Mouse (Mus musculus) liver, embryonic 16.5 days (tissue): ENCODE measurements around the gene Atad1. TPM values are rescaled to one million over a fixed set of nuclear protein-coding genes. Genes with fewer than 3 reads are reported as not detected.

Source experiments
- ATAC-seq: fragments of 200-750 bp; cut with Nextera tagmentation; 2 replicates; pipeline ENCODE4 v1.8.0; 2017; ENCODE audit warnings: low read depth, mild to moderate bottlenecking, moderate number of reproducible peaks, moderate library complexity
- H3K27ac ChIP-seq: fragments of 300-500 bp; sonication (generic); 2 replicates; pipeline ENCODE4 v1.5.1; 2014; ENCODE audit warnings: mild to moderate bottlenecking, low read length
- H3K27me3 ChIP-seq: fragments of 300-500 bp; sonication (generic); 2 replicates; pipeline ENCODE4 v1.6.1; 2014; ENCODE audit warnings: low read depth, low read length, mixed read lengths; ENCODE audit not compliant: control insufficient read depth, insufficient read depth
- H3K36me3 ChIP-seq: fragments of 300-500 bp; sonication (generic); 2 replicates; pipeline ENCODE4 v1.6.1; 2014; ENCODE audit warnings: mild to moderate bottlenecking; ENCODE audit not compliant: control insufficient read depth, insufficient read depth
- H3K4me1 ChIP-seq: fragments of 300-500 bp; sonication (generic); 2 replicates; pipeline ENCODE4 v1.6.1; 2014; ENCODE audit warnings: low read depth, low read length, mixed read lengths; ENCODE audit not compliant: control insufficient read depth
- H3K4me2 ChIP-seq: fragments of 300-500 bp; sonication (generic); 2 replicates; pipeline ENCODE4 v1.6.1; 2014; ENCODE audit warnings: low read depth, low read length, mixed read lengths
- H3K4me3 ChIP-seq: fragments of 300-500 bp; sonication (generic); 2 replicates; pipeline ENCODE4 v1.5.1; 2014; ENCODE audit warnings: low read depth, mild to moderate bottlenecking, low read length
- H3K9ac ChIP-seq: fragments of 300-500 bp; sonication (generic); 2 replicates; pipeline ENCODE4 v1.6.1; 2014; ENCODE audit warnings: low read depth, low read length
- H3K9me3 ChIP-seq: fragments of 300-500 bp; sonication (generic); replicated peaks from 2 replicates; pipeline ENCODE4 v1.6.1; 2016; ENCODE audit warnings: low read length; ENCODE audit not compliant: control insufficient read depth
- WGBS: fragments of 180-500 bp; shearing (Covaris S2); extraction: QIAGEN DNeasy Blood & Tissue Kit; methylation state at CpG from one replicate; pipeline ENCODE4 v1.1.7; 2014; ENCODE audit not compliant: insufficient replicate concordance; 5-methylcytosine and 5-hydroxymethylcytosine counted together
- polyA plus RNA-seq: library from polyadenylated mRNA; unstranded; fragments of >200 nt; fragmentation: Nextera tagmentation; extraction: Ambion mirVana; gene quantifications from 2 replicates; pipeline ENCODE4 v1.2.1, GENCODE M21; 2015

The Atad1 gene
- polyA plus RNA-seq, 1 experiment from 2014 or later = 20.8 TPM

DNA sequence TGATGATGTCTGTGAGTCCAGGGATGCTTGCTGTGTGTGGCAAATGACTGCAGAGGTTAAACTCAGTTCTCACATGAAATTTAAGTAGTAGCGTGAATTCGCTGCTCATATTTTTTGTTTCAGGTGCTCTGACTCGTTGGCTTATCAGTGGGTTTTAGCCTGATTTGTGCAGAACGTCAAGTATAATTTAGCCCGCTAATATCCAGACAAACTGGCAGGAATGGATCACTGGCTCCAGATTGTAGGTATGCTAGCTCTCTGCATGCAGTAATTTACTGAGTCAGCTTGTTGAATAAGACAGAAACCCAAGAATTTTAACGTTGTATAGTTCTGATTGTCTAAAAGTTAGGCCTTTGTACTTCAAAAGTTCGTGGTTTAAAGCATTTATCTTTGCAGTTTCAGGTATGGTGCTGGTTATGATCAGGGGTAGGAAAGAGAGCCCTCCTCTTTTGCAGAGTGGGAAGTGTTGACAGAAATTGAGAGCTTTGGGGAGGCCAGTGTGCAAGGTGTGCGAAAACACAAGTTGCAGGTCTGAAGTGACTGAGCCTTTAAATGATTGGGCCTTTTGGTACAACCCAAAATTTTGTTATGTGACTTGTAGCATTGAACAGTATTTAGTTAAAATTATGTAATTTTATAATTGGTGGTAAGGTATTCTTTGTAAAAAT, 19.9 kb upstream of the Atad1 start:
- Histone ChIP-seq H3K4me2 (peak overlapping the region; percentile 100), H3K9me3 (no peaks in the 10 kb centered on the region), H3K27me3 (peaks cover under 1% of the 10 kb centered on the region; the same call in 1 of the 2 replicates), H3K36me3 (no peaks in the 10 kb centered on the region), H3K4me3 (peak overlapping the region; percentile 98), H3K9ac (no peak overlapping the region), H3K4me1 (peaks cover 17% of the 10 kb centered on the region), H3K27ac (no peak overlapping the region)
- WGBS = 7% methylated on average over 8 of the region's 8 CpGs
- ATAC-seq = no peak

DNA sequence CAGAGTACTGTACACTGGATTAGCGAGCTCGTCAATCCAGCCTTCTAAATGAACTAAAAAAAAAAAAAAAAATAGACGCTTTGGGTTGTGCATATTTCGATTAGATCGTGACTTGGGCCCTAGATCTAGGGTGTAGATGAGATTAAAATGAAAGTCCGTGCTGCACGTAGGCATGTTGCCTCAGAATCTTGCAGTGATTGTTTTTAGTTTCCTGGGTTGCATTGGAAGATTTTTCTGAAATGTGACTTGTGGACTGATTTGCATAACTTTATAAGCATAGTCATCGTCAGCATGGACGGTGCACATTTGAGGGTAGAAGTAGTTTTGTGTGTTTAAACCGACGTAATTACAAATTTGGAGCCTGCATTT, 19.2 kb upstream of the Atad1 start:
- peaks cover 19% of the 10 kb centered on the region for H3K4me1 ChIP-seq
- 1% methylated on average over 11 of the region's 11 CpGs for WGBS
- H3K27ac ChIP-seq = no peak overlapping the region
- H3K27me3 ChIP-seq = peaks cover 3% of the 10 kb centered on the region; the same call in 1 of the 2 replicates
- no peaks in the 10 kb centered on the region for H3K9me3 ChIP-seq
- H3K4me3 ChIP-seq = peak overlapping the region; percentile 98
- H3K4me2 ChIP-seq = peak overlapping the region; percentile 100
- ATAC-seq = no peak
- peak overlapping the region; percentile 97; the same call in 1 of the 2 replicates for H3K9ac ChIP-seq
- no peaks in the 10 kb centered on the region for H3K36me3 ChIP-seq

GRCm38 (mm10) chr19:32757831-32758792, 18.5 kb upstream of the Atad1 start:
- Histone ChIP-seq H3K9ac (peak overlapping the region; percentile 97), H3K4me3 (peak overlapping the region; percentile 98), H3K9me3 (no peaks in the 10 kb centered on the region), H3K4me2 (peak overlapping the region; percentile 100), H3K27me3 (peaks cover 3% of the 10 kb centered on the region; the same call in 1 of the 2 replicates), H3K4me1 (peaks cover 19% of the 10 kb centered on the region), H3K27ac (peak overlapping the region; percentile 95), H3K36me3 (no peaks in the 10 kb centered on the region)
- under 1% methylated on average over 66 of the region's 69 CpGs for WGBS
- no peak; the same call in 1 of the 2 replicates for ATAC-seq

DNA sequence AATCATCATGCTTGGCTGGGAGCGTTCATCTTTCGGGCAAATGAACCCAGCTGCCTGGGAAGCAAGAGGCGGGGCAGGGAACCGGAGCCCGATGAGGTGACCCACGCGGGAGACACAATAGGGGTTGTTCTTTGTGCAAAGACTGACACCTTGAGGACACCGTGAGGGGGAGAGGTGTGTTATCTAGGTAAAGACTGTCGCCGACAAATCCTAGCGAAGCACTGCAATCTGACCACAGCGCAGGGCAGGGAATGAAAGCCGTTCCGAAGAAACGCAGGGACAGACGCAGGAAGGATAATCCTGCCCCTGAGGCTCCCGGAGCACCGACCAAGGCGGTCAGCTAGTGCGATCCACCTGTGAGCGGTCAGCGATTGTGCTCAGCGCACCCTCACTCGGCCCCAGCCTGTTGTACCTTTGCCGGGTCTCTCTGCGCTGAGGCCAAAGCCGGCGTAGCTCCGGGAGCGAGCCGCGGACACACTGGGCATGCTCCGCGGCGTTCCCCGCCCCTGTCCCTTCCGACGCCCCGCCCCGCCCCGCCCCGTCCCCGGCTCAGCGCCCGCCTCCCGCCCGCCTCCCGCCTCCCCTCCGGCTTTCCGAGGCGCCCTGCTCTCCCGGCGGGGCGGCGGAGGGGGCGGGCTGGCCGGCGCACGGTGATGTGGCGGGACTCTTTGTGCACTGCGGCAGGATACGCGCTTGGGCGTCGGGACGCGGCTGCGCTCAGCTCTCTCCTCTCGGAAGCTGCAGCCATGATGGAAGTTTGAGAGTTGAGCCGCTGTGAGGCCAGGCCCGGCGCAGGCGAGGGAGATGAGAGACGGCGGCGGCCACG, 17.5 kb upstream of the Atad1 start, which contains the start of gene Pten:
Gene Pten, plus strand, starts transcription at position 598 of the 826 bp plus-strand sequence.
- under 1% methylated on average over 59 of the region's 77 CpGs for WGBS
- H3K9ac ChIP-seq = peak within 1 kb of the TSS; percentile 97
- peak within 1 kb of the TSS; percentile 95 for H3K27ac ChIP-seq
- peaks cover 3% of the 10 kb centered on the region; the same call in 1 of the 2 replicates for H3K27me3 ChIP-seq
- no peaks in the 10 kb centered on the region for H3K9me3 ChIP-seq
- H3K4me1 ChIP-seq = peaks cover 19% of the 10 kb centered on the region
- peak; percentile 89 for ATAC-seq
- peak within 1 kb of the TSS; percentile 98 for H3K4me3 ChIP-seq
- H3K36me3 ChIP-seq = no peaks in the 10 kb centered on the region
- peak within 1 kb of the TSS; percentile 100 for H3K4me2 ChIP-seq

- Histone ChIP-seq H3K4me1 (peaks cover 19% of the 10 kb centered on the region), H3K9ac (peak overlapping the region; percentile 66), H3K36me3 (no peaks in the 10 kb centered on the region), H3K27me3 (peaks cover 3% of the 10 kb centered on the region; the same call in 1 of the 2 replicates), H3K4me2 (peak overlapping the region; percentile 100), H3K9me3 (no peaks in the 10 kb centered on the region), H3K4me3 (peak overlapping the region; percentile 98), H3K27ac (peak overlapping the region; percentile 77)
- ATAC-seq = no peak
- WGBS = 0% methylated on average over 14 of the region's 14 CpGs
Measured at GRCm38 (mm10) chr19:32756636-32756899, 17.0 kb upstream of the Atad1 start.

GRCm38 (mm10) chr19:32755792-32756635, 16.4 kb upstream of the Atad1 start:
- Histone ChIP-seq H3K27ac (peak overlapping the region; percentile 92), H3K9me3 (no peaks in the 10 kb centered on the region), H3K4me1 (peaks cover 19% of the 10 kb centered on the region), H3K27me3 (peaks cover 3% of the 10 kb centered on the region; the same call in 1 of the 2 replicates), H3K36me3 (no peaks in the 10 kb centered on the region), H3K4me2 (peak overlapping the region; percentile 100), H3K9ac (peak overlapping the region; percentile 66), H3K4me3 (peak overlapping the region; percentile 98)
- WGBS = under 1% methylated on average over 51 of the region's 53 CpGs
- ATAC-seq = peak; percentile 64

DNA sequence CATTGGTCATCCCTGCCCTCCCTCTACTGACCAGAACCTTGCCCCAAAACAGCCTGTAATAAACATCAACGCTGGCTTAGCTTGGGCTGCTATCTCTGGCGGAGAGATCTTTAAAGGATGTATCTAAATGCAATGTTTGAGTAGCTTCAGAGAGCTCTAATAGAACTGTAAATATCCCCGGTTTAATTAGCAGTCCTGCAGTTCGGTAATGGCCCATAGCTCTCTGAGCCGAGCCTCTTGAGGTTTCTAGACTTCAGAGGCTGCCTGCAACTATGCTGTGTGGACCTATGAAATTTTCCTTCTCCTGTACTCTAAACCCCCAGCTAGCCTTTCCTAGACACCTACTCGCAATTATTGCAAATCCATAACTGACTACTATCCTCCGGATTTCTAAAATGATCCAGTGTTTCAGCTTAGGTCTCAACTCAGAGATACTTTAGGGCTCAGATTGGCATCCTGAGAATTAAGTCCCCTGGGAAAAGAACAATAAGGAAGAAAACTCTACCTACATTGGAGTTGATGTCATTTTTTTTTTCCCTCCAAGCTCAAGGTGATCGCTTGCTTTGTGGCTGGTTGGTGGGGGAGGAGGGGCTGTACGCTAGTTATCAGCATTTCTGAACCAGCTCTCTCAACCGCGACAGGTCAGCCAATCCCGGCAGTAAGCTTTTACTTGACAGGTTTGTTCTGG, 15.7 kb upstream of the Atad1 start:
- Histone ChIP-seq H3K4me1 (peaks cover 19% of the 10 kb centered on the region), H3K4me3 (peak overlapping the region; percentile 98), H3K27ac (peak overlapping the region; percentile 92), H3K9me3 (no peaks in the 10 kb centered on the region), H3K9ac (peak overlapping the region; percentile 66), H3K4me2 (peak overlapping the region; percentile 100), H3K36me3 (no peaks in the 10 kb centered on the region), H3K27me3 (peaks cover 3% of the 10 kb centered on the region; the same call in 1 of the 2 replicates)
- 10% methylated on average over 12 of the region's 12 CpGs for WGBS
- no peak for ATAC-seq
